8 mouse cellular contexts compared by ENCODE assay signal in genomic region chr17:11912872-11913365, GRCm38 (mm10).
A peak's percentile ranks its signal among the peaks of the same experiment; 100 is the strongest.
DNase-seq lines count a peak whose midpoint lies in the region; ATAC-seq and TF ChIP-seq lines count a peak whose summit lies in the region.
"Had no signal": no experiment of that assay in that cellular context is flagged by ENCODE, and none has a peak within 500 bp of the region (broad histone marks: within the 10 kb centered on the region; RNA-seq: fewer than 3 reads in every experiment).

No protein-coding gene starts in this region.

- 0 out of 2 replicates have a peak overlapping the region, but pooled peaks have one; percentile 15 for H3K9ac ChIP-seq in embryonic facial prominence, embryonic 12.5 days
- H3K9ac ChIP-seq in hindbrain, embryonic 12.5 days: peak overlapping the region; percentile 35; the same call in 1 of the 2 replicates
- H3K9ac ChIP-seq in stomach, embryonic 16.5 days (ENCODE audit: low read length): peak overlapping the region; percentile 28; the same call in 1 of the 2 replicates
- H3K9ac ChIP-seq: liver, embryonic 15.5 days had no signal

- H3K27me3 ChIP-seq in E14TG2a.4 (ENCODE audit: insufficient read depth, low read length): peaks cover 46% of the 10 kb centered on the region
- peaks cover 6% of the 10 kb centered on the region; the same call in 1 of the 2 replicates for H3K27me3 ChIP-seq in embryonic facial prominence, embryonic 12.5 days
- peaks cover 2% of the 10 kb centered on the region for H3K27me3 ChIP-seq in hindbrain, embryonic 12.5 days
- peaks cover 43% of the 10 kb centered on the region for H3K27me3 ChIP-seq in limb, embryonic 10.5 days (ENCODE audit: low read depth, poor library complexity, severe bottlenecking)
- peaks cover 22% of the 10 kb centered on the region for H3K27me3 ChIP-seq in stomach, embryonic 16.5 days (ENCODE audit: control insufficient read depth, insufficient read depth, low read length)

- H3K4me2 ChIP-seq in embryonic facial prominence, embryonic 12.5 days (replicated peaks): peak overlapping the region; percentile 59
- peak overlapping the region; percentile 55 for H3K4me2 ChIP-seq in hindbrain, embryonic 12.5 days (replicated peaks)
- peak overlapping the region; percentile 61 for H3K4me2 ChIP-seq in stomach, embryonic 16.5 days (ENCODE audit: low read depth, low read length)
- H3K4me2 ChIP-seq: liver, embryonic 15.5 days had no signal

- ATAC-seq in embryonic facial prominence, embryonic 12.5 days (ENCODE audit: insufficient number of reproducible peaks, insufficient read depth, low FRiP score, low TSS enrichment): no peak
- ATAC-seq in hindbrain, embryonic 12.5 days (ENCODE audit: low FRiP score): peak; percentile 77
- no peak for ATAC-seq in stomach, embryonic 16.5 days (ENCODE audit: insufficient read depth, low FRiP score)

- H3K4me1 ChIP-seq in E14TG2a.4 (replicated peaks; ENCODE audit: low read depth, low read length): peaks cover 15% of the 10 kb centered on the region
- peaks cover 7% of the 10 kb centered on the region; the same call in 1 of the 2 replicates for H3K4me1 ChIP-seq in embryonic facial prominence, embryonic 12.5 days
- peaks cover 12% of the 10 kb centered on the region for H3K4me1 ChIP-seq in hindbrain, embryonic 12.5 days
- H3K4me1 ChIP-seq in limb, embryonic 10.5 days: peaks cover 15% of the 10 kb centered on the region
- 0 out of 2 replicates have a peak, but pooled peaks cover 3% of the 10 kb centered on the region for H3K4me1 ChIP-seq in stomach, embryonic 16.5 days (ENCODE audit: control insufficient read depth, insufficient read depth, low read length)
- H3K4me1 ChIP-seq: liver, embryonic 15.5 days had no signal

- no peaks in the 10 kb centered on the region for H3K36me3 ChIP-seq in E14TG2a.4 (ENCODE audit: insufficient read depth, low read length)
- H3K36me3 ChIP-seq in embryonic facial prominence, embryonic 12.5 days: no peaks in the 10 kb centered on the region
- no peaks in the 10 kb centered on the region for H3K36me3 ChIP-seq in hindbrain, embryonic 12.5 days
- H3K36me3 ChIP-seq in limb, embryonic 10.5 days: no peaks in the 10 kb centered on the region
- no peaks in the 10 kb centered on the region for H3K36me3 ChIP-seq in stomach, embryonic 16.5 days (ENCODE audit: control insufficient read depth, insufficient read depth, low read length)
- H3K36me3 ChIP-seq: liver, embryonic 15.5 days had no signal

- H3K27ac ChIP-seq in embryonic facial prominence, embryonic 12.5 days: no peak overlapping the region
- peak overlapping the region; percentile 72 for H3K27ac ChIP-seq in hindbrain, embryonic 12.5 days
- H3K27ac ChIP-seq in limb, embryonic 10.5 days: no peak overlapping the region
- no peak overlapping the region for H3K27ac ChIP-seq in stomach, embryonic 16.5 days (ENCODE audit: low read length)
- H3K27ac ChIP-seq: liver, embryonic 15.5 days had no signal

- peak; percentile 51 for DNase-seq in Muller cell, postnatal 12 days (ENCODE audit: inconsistent ontology term)
- DNase-seq in limb, embryonic 10.5 days (ENCODE audit: low spot score): peak; percentile 54
- DNase-seq in c-Kit-positive CD71-positive TER-119-positive erythroid progenitor cells, embryonic 14.5 days (ENCODE audit: low spot score): no peak

- 0 out of 2 replicates have a peak overlapping the region, but pooled peaks have one; percentile 32 for H3K4me3 ChIP-seq in E14TG2a.4 (replicated peaks; ENCODE audit: low read length)
- H3K4me3 ChIP-seq in embryonic facial prominence, embryonic 12.5 days: peak overlapping the region; percentile 24
- peak overlapping the region; percentile 16 for H3K4me3 ChIP-seq in hindbrain, embryonic 12.5 days
- peak overlapping the region; percentile 42 for H3K4me3 ChIP-seq in limb, embryonic 10.5 days
- H3K4me3 ChIP-seq in stomach, embryonic 16.5 days (replicated peaks; ENCODE audit: low read length): peak overlapping the region; percentile 28
- H3K4me3 ChIP-seq: liver, embryonic 15.5 days had no signal

- H3K9me3 ChIP-seq in E14TG2a.4 (ENCODE audit: low read length): peaks cover 4% of the 10 kb centered on the region; the same call in 1 of the 2 replicates
- H3K9me3 ChIP-seq in embryonic facial prominence, embryonic 12.5 days: no peaks in the 10 kb centered on the region
- H3K9me3 ChIP-seq in hindbrain, embryonic 12.5 days (replicated peaks): no peaks in the 10 kb centered on the region
- no peaks in the 10 kb centered on the region for H3K9me3 ChIP-seq in limb, embryonic 10.5 days (replicated peaks)
- no peaks in the 10 kb centered on the region for H3K9me3 ChIP-seq in stomach, embryonic 16.5 days (replicated peaks; ENCODE audit: control insufficient read depth, low read length)
- H3K9me3 ChIP-seq: liver, embryonic 15.5 days had no signal

- TF ChIP-seq CTCF in E14TG2a.4 (conservative IDR thresholded peaks at IDR 0.05; ENCODE audit: low read length): no peak

- 2% methylated on average over 19 of the region's 19 CpGs for WGBS in embryonic facial prominence, embryonic 12.5 days
- WGBS in hindbrain, embryonic 12.5 days: 2% methylated on average over 19 of the region's 19 CpGs
- 2% methylated on average over 19 of the region's 19 CpGs for WGBS in limb, embryonic 10.5 days
- 1% methylated on average over 19 of the region's 19 CpGs for WGBS in stomach, embryonic 16.5 days
